In genomic region chr14:60443821-60444551, GRCm38 (mm10) we compare ENCODE assay signal across 19 mouse cellular contexts.
A peak's percentile ranks its signal among the peaks of the same experiment; 100 is the strongest.
DNase-seq lines count a peak whose midpoint lies in the region; ATAC-seq and TF ChIP-seq lines count a peak whose summit lies in the region.
"Had no signal": no experiment of that assay in that cellular context is flagged by ENCODE, and none has a peak within 500 bp of the region (broad histone marks: within the 10 kb centered on the region; RNA-seq: fewer than 3 reads in every experiment).

No protein-coding gene starts in this region.

- no peak overlapping the region for H3K9ac ChIP-seq in MEL (ENCODE audit: control insufficient read depth, low read depth, low read length, poor library complexity, severe bottlenecking)
- H3K9ac ChIP-seq: limb, embryonic 15.5 days; stomach, embryonic 15.5 days had no signal

- no peaks in the 10 kb centered on the region for H3K79me2 ChIP-seq in MEL (ENCODE audit: control insufficient read depth, insufficient read depth, low read length, poor library complexity)

- peak; percentile 93 for ATAC-seq in monocyte, adult 5-6 weeks (replicated peaks; ENCODE audit: insufficient number of reproducible peaks, low FRiP score, low TSS enrichment, poor library complexity, severe bottlenecking)
- no peak for ATAC-seq in inflammation-experienced regulatory T-cells, adult 6 months
- ATAC-seq: forebrain, embryonic 14.5 days; hindbrain, embryonic 16.5 days; midbrain, embryonic 16.5 days had no signal

- no peaks in the 10 kb centered on the region for H3K4me1 ChIP-seq in MEL (ENCODE audit: control insufficient read depth in 1 of 2, insufficient read depth in 2 of 2, low read length in 2 of 2)
- H3K4me1 ChIP-seq: limb, embryonic 15.5 days; stomach, embryonic 15.5 days had no signal

- H3K4me3 ChIP-seq in MEL (ENCODE audit: control insufficient read depth in 1 of 2, insufficient read depth in 1 of 2, low read depth in 2 of 2, low read length in 2 of 2): no peak overlapping the region
- H3K4me3 ChIP-seq: gastrocnemius, adult 2 months; heart, adult 2 months; limb, embryonic 15.5 days; stomach, embryonic 15.5 days had no signal

- TF ChIP-seq CTCF in MEL (IDR thresholded peaks at IDR 0.05 in 2 of 3, conservative IDR thresholded peaks at IDR 0.05 in 1 of 3; ENCODE audit: control insufficient read depth in 1 of 3, insufficient read depth in 1 of 3, low read depth in 2 of 3, low read length in 3 of 3, poor library complexity in 1 of 3, severe bottlenecking in 1 of 3): no peak

- no peaks in the 10 kb centered on the region for H3K9me3 ChIP-seq in MEL (replicated peaks; ENCODE audit: insufficient read depth, low read length)
- H3K9me3 ChIP-seq: limb, embryonic 15.5 days; stomach, embryonic 15.5 days had no signal

- no peak for TF ChIP-seq RAD21 in MEL (IDR thresholded peaks at IDR 0.05; ENCODE audit: low read depth, low read length)

- intact Hi-C loops in left cerebral cortex, postnatal 36 days (cut with DNase I): no loop called here

- H3K36me3 ChIP-seq in MEL (ENCODE audit: control insufficient read depth in 1 of 2, insufficient read depth in 2 of 2, low read length in 2 of 2): no peaks in the 10 kb centered on the region
- H3K36me3 ChIP-seq: limb, embryonic 15.5 days; stomach, embryonic 15.5 days had no signal

- no peak for TF ChIP-seq EP300 in MEL (IDR thresholded peaks at IDR 0.05; ENCODE audit: low read depth in 1 of 2, low read length in 2 of 2)

- DNase-seq in lung, postnatal 25 days (ENCODE audit: low spot score): peak; percentile 17
- no peak for DNase-seq in lung, postnatal 4 days
- peak; percentile 38 for DNase-seq in MEL (ENCODE audit: low read depth, low spot score)
- DNase-seq in c-Kit-positive CD71-negative TER-119-negative erythroid progenitor cells, embryonic 14.5 days (ENCODE audit: low read depth): peak; percentile 45
- no peak for DNase-seq in left cerebral cortex, postnatal 36 days (ENCODE audit: low spot score in 2 of 2)
- DNase-seq: cerebellum, adult 8-10 months; embryo, embryonic 11 days; gastrocnemius, adult 2 months; heart, adult 2 months; heart, postnatal 14 days; lung, postnatal 10 days; right cerebral cortex, postnatal 25 days had no signal

- no peak overlapping the region for H3K27ac ChIP-seq in MEL (ENCODE audit: control insufficient read depth, low read depth, low read length)
- H3K27ac ChIP-seq: gastrocnemius, adult 2 months; heart, adult 2 months; limb, embryonic 15.5 days; stomach, embryonic 15.5 days had no signal

- no peak for TF ChIP-seq POLR2A in MEL (IDR thresholded peaks at IDR 0.05; ENCODE audit: control insufficient read depth in 1 of 2, insufficient read depth in 1 of 2, low read depth in 1 of 2, low read length in 2 of 2, poor library complexity in 1 of 2)

- no peaks in the 10 kb centered on the region for H3K27me3 ChIP-seq in MEL (ENCODE audit: control insufficient read depth in 1 of 2, insufficient read depth in 2 of 2, low read length in 2 of 2)
- H3K27me3 ChIP-seq: limb, embryonic 15.5 days; stomach, embryonic 15.5 days had no signal

TF ChIP-seq in MEL, 35 proteins besides CTCF, POLR2A, EP300 and RAD21:
- TF ChIP-seq MYC (IDR thresholded peaks at IDR 0.05; ENCODE audit: low read depth, low read length): no peak
- TF ChIP-seq UBTF (IDR thresholded peaks at IDR 0.05; ENCODE audit: borderline replicate concordance, insufficient read depth, low read depth, low read length): no peak
- TF ChIP-seq ZMIZ1 (IDR thresholded peaks at IDR 0.05; ENCODE audit: low read depth, low read length): no peak
- TF ChIP-seq SMC3 (IDR thresholded peaks at IDR 0.05; ENCODE audit: low read depth, low read length): no peak
- TF ChIP-seq MAZ (IDR thresholded peaks at IDR 0.05; ENCODE audit: low read depth, low read length): no peak
- no peak for TF ChIP-seq SIN3A (IDR thresholded peaks at IDR 0.05; ENCODE audit: low read length)
- no peak for TF ChIP-seq TBP (IDR thresholded peaks at IDR 0.05; ENCODE audit: low read depth, low read length)
- no peak for TF ChIP-seq ZKSCAN1 (IDR thresholded peaks at IDR 0.05; ENCODE audit: low read depth, low read length)
- no peak for TF ChIP-seq RCOR1 (IDR thresholded peaks at IDR 0.05; ENCODE audit: low read depth, low read length)
- TF ChIP-seq ELF1 (IDR thresholded peaks at IDR 0.05; ENCODE audit: low read depth, low read length): no peak
- TF ChIP-seq BHLHE40 (IDR thresholded peaks at IDR 0.05; ENCODE audit: borderline replicate concordance, low read depth, low read length): no peak

Comparison
In these comparisons a context has a peak if more than half of its experiments do, and no peak if none do; other contexts are left out.
1. DNase-seq: peak in lung, postnatal 25 days (single experiment), MEL (single experiment) and c-Kit-positive CD71-negative TER-119-negative erythroid progenitor cells, embryonic 14.5 days (single experiment); none in lung, postnatal 4 days (0 of 2) and left cerebral cortex, postnatal 36 days (0 of 2).